Mouse (Mus musculus): ENCODE results near the gene Hdac4.

DNA sequence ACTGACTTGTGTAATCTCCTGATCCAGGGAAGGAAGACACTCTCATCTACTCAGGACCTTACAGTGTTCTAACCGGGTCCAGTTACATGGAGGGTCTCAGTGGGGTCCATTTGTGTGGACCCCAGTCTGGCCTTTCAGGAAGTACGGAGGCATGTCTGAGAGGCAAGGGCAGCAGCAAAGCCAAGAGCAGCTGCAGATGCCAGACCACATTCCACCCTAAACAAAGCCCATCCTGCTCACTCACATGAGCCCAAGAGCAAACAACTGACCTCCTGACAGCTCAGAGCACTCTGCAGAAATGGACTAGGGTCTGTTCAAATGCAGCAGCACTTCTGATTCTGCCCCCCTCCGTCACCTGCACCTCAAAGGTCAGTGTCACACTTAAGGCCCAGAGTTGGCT, 18.3 kb downstream of the Hdac4 start:
- TF ChIP-seq CTCF (IDR thresholded peaks at IDR 0.05; ENCODE audit: low read depth) = no peak
- TF ChIP-seq EP300 (IDR thresholded peaks at IDR 0.05; ENCODE audit: low read depth) = no peak

Data from liver, postnatal 0 days (tissue).